Mouse (Mus musculus): Measurements from ENCODE around the gene Hist1h1d. TPM values are rescaled to one million over a fixed set of nuclear protein-coding genes. Genes with fewer than 3 reads are reported as not detected.
"Not testable (repeated sequence)": the region's sequence is repeated elsewhere in the genome, so short reads cannot be mapped to it uniquely, and the experiment has no call there.

The Hist1h1d gene
- polyA plus RNA-seq, 1 experiment from 2014 or later: 0.52 TPM

DNA sequence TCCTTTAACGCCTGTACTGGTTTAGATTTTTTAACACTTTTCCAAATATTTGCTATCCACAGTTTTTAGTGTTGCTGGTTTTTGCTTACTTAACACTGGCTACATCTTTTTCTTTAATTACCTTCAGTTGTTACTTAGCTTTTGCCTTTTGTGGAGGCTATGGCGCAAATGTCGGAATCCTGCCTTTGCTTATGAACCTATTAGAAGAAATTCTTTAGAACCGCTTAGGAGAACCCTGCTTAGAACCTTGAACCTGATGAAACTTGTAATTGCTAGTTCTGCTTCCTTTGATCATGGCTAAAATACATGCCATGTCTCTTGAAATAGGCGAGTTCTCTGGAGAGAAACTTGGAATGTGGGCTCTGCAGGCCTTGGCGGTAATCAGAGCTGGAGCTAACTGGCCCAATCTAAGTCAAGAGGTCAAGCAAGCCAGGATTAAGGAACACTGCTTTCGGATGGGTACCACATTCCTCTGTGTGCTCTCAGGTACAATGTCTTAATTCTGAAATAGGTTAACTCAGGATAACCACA, 23.4 kb downstream of the Hist1h1d start:
- no peaks in the 10 kb centered on the region for H3K9me3 ChIP-seq
- peak overlapping the region; percentile 75 for H3K4me2 ChIP-seq
- H3K4me3 ChIP-seq: peak overlapping the region; percentile 50
- H3K27me3 ChIP-seq: no peaks in the 10 kb centered on the region
- WGBS: 4% methylated on average over 7 of the region's 7 CpGs
- peak overlapping the region; percentile 85 for H3K9ac ChIP-seq
- peak overlapping the region; percentile 92 for H3K27ac ChIP-seq
- ATAC-seq (ENCODE audit: insufficient number of reproducible peaks, insufficient read depth, low FRiP score, low TSS enrichment, low read depth): no peak
- peaks cover 20% of the 10 kb centered on the region for H3K4me1 ChIP-seq
- no peaks in the 10 kb centered on the region for H3K36me3 ChIP-seq

DNA sequence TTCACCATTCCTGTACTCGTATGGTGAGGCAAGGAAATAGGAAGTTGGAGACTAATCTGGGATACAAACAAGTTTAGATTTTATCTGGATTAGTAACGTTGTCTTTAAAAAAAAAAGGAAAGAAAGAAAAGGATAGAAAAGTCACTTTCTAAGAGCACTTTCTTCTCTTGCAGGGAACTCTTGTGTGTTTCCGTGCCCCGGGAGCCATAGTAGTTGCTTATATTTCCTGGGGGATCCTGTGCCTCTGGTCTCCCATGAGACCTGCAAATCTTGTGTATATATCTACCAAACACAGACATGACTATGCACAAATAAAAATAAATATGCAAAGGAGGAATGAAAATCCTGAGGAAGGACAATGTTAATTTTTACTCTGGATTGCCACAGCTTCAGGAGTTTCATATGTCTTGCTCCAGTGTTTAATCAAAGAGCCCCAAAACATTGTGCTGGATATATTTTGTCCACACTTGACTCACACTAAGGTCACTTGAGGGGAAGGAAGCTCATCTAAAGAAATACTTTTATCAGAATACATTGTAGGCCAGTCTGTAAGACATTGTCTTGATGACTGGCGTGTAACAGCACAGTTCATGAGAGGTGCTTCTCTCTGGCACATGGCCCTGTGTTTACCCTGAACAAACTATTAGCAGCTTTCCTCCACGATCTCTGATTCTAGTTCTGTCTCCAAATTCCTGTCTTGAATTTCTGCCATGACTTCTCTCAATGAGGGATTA, 24.0 kb downstream of the Hist1h1d start:
- no peaks in the 10 kb centered on the region for H3K9me3 ChIP-seq
- 33% methylated on average over 6 of the region's 6 CpGs for WGBS
- peak overlapping the region; percentile 85 for H3K9ac ChIP-seq
- H3K27ac ChIP-seq: peak overlapping the region; percentile 92
- no peak for ATAC-seq (ENCODE audit: insufficient number of reproducible peaks, insufficient read depth, low FRiP score, low TSS enrichment, low read depth)
- H3K36me3 ChIP-seq: no peaks in the 10 kb centered on the region
- peak overlapping the region; percentile 75 for H3K4me2 ChIP-seq
- H3K4me3 ChIP-seq: peak overlapping the region; percentile 50
- no peaks in the 10 kb centered on the region for H3K27me3 ChIP-seq
- H3K4me1 ChIP-seq: peaks cover 23% of the 10 kb centered on the region

DNA sequence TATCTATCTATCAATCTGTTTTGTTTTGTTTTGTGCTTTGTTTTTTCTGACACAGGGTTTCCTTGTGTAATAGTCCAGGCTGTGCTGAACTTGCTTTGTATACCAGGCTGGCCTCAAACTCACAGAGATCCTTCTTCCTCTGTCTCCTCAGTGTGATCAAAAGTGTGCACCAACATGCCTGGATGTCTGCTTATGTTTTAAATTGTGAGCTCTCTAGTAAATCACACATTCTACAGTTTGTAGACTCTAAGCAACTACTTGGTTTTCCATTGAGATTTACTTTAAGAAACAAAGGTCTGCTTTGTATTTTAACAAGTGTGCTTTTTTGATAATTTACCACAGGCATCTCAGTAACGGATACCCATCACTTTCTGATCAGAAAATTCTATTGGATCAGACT, 24.8 kb downstream of the Hist1h1d start:
- no peaks in the 10 kb centered on the region for H3K9me3 ChIP-seq
- 83% methylated on average over 1 of the region's 1 CpGs for WGBS
- H3K9ac ChIP-seq: no peak overlapping the region
- ATAC-seq (ENCODE audit: insufficient number of reproducible peaks, insufficient read depth, low FRiP score, low TSS enrichment, low read depth): no peak
- H3K27me3 ChIP-seq: no peaks in the 10 kb centered on the region
- H3K4me2 ChIP-seq: no peak overlapping the region
- H3K27ac ChIP-seq: peak overlapping the region; percentile 64; the same call in 1 of the 2 replicates
- peaks cover 31% of the 10 kb centered on the region for H3K4me1 ChIP-seq
- no peaks in the 10 kb centered on the region for H3K36me3 ChIP-seq
- H3K4me3 ChIP-seq: no peak overlapping the region

DNA sequence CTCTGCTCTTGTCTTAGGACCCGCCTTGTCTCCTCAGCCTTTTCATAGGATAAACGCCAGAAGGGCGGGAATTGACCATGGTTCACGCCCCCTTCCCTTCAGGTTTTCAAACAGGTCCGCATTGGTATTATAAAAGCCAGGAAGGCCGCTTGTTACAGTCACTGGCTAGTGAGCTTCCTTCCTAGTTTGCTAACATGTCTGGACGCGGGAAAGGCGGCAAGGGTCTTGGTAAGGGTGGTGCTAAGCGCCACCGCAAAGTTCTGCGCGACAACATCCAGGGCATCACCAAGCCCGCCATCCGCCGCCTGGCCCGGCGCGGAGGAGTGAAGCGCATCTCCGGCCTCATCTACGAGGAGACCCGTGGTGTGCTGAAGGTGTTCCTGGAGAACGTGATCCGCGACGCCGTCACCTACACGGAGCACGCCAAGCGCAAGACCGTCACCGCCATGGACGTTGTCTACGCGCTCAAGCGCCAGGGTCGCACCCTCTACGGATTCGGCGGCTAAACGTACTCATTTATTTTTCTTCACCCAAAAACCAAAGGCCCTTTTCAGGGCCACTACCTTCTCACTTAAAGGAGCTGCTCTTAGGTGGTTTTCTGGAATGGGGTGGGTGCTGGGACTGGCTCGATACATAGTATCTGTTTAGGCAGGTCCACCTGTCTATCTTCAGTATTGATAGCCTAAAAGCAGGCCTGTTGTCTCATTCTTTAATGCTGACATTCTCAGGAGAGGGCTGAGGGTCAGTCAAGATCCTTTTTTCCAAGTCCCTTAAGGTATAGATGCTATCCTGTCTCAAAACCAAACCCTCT, 28.6 kb downstream of the Hist1h1d start, which contains the start of gene Hist1h4d:
Hist1h4d (plus strand) TSS at position 191 of the 811 bp plus-strand sequence.
- H3K4me3 ChIP-seq: peak within 1 kb of the TSS; percentile 59
- peak; percentile 88 for ATAC-seq (ENCODE audit: insufficient number of reproducible peaks, insufficient read depth, low FRiP score, low TSS enrichment, low read depth)
- H3K4me2 ChIP-seq: peak within 1 kb of the TSS; percentile 84
- H3K27ac ChIP-seq: peak within 1 kb of the TSS; percentile 98
- H3K4me1 ChIP-seq: peaks cover 38% of the 10 kb centered on the region
- H3K9me3 ChIP-seq: no peaks in the 10 kb centered on the region
- peak within 1 kb of the TSS; percentile 80 for H3K9ac ChIP-seq
- H3K27me3 ChIP-seq: no peaks in the 10 kb centered on the region
- WGBS: under 1% methylated on average over 43 of the region's 43 CpGs
- H3K36me3 ChIP-seq: no peaks in the 10 kb centered on the region

DNA sequence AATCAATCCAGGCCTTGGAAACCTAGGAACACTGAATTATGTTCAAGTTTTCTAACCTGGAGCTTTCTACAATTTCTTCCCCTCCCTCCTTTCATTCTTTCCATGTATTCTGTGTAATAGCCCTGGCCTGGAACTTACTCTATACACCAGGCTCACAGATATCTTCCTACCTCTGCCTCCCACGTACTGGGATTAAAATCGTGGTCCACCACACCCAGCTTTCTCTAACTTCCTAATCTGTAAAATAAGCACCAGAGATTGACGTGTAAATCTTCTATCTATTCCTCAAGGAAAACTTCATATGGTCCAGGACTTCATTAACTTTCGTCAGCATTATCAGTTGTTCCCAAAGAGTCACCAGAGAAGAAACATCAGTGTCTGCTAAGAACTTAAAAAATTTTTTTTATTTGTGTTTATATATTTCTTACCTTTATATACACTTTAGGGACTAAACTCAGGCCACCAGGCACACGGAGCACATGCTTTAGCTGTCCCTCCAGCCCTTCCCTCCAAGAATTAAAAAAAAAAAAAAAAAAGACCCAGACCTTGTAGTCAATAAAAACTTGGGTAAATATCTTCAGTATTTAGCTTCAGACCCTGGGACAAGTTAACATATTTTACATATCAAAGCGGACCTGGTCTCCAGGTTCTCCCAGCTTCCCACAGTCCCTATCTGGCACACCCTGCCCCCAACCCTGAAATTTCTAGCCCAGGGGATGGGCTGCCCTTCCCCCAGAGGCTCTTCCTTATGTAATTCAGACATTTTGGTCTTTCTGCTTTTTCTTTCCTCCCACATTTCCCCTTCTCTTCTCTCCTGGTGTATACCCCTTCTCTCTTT, 29.4 kb downstream of the Hist1h1d start:
- peak overlapping the region; percentile 80 for H3K9ac ChIP-seq
- no peaks in the 10 kb centered on the region for H3K27me3 ChIP-seq
- no peaks in the 10 kb centered on the region for H3K9me3 ChIP-seq
- WGBS: 4% methylated on average over 6 of the region's 6 CpGs
- peak overlapping the region; percentile 84 for H3K4me2 ChIP-seq
- peak overlapping the region; percentile 98 for H3K27ac ChIP-seq
- peaks cover 34% of the 10 kb centered on the region for H3K4me1 ChIP-seq
- H3K36me3 ChIP-seq: no peaks in the 10 kb centered on the region
- H3K4me3 ChIP-seq: peak overlapping the region; percentile 59
- no peak for ATAC-seq (ENCODE audit: insufficient number of reproducible peaks, insufficient read depth, low FRiP score, low TSS enrichment, low read depth)

DNA sequence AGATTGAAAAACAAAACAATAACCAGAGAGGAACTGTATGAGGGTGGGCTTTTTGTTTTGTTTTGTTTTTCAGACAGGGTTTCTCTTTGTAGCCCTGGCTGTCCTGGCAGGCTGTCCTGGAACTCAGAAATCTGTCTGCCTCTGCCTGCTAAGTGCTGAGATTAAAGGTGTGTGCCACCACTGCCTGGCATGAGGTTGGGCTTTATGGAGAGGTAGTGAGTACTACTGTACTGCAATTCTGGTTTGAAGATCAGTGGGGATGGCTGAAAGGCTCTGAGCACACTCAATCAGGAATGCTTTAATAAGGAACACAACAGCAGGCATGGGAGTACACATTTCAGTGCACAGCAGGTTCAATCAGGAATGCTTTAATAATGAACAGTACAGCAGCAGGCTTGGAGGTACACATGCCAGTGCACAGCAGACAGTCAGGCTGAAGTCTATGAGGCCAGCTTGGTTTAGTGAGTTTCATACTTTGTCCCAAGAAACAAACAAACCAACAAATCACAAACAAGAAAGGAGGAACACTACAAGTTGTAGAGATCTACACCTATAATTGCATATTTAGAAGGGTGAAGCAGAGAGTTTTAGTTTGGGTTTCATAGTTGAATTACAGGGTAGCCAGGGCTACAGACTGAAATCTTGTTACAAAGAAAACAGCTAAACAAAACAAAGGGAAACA, 30.5 kb downstream of the Hist1h1d start:
- no peaks in the 10 kb centered on the region for H3K9me3 ChIP-seq
- H3K27me3 ChIP-seq: no peaks in the 10 kb centered on the region
- peak overlapping the region; percentile 98 for H3K27ac ChIP-seq
- peaks cover 34% of the 10 kb centered on the region for H3K4me1 ChIP-seq
- H3K4me2 ChIP-seq: peak overlapping the region; percentile 84
- no peaks in the 10 kb centered on the region for H3K36me3 ChIP-seq
- ATAC-seq (ENCODE audit: insufficient number of reproducible peaks, insufficient read depth, low FRiP score, low TSS enrichment, low read depth): no peak
- no peak overlapping the region for H3K4me3 ChIP-seq
- peak overlapping the region; percentile 41; the same call in 1 of the 2 replicates for H3K9ac ChIP-seq

DNA sequence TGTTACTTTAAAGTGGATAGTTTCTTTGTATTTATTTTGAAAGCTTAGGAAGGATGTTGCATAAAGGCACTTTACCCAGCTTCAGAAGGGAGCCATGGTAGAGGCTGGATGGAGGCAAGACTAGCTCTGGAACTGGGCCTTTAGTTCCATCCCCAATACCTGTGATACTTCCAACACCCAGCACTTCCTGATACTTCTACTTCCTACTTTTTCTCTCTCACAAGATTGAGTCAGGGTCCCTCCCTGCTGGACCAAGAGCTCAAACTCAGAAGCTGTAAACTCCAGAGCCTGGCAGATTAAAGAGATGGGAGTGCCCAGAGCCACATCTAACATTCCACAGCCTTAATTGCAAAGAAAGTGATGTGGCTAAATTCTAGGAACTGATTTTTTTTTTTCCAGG, 31.3 kb downstream of the Hist1h1d start:
- Histone ChIP-seq H3K36me3 (no peaks in the 10 kb centered on the region), H3K27ac (peak overlapping the region; percentile 98), H3K4me1 (peaks cover 34% of the 10 kb centered on the region), H3K27me3 (no peaks in the 10 kb centered on the region), H3K4me2 (peak overlapping the region; percentile 84), H3K9ac (peak overlapping the region; percentile 78), H3K4me3 (peak overlapping the region; percentile 50), H3K9me3 (no peaks in the 10 kb centered on the region)
- no peak for ATAC-seq (ENCODE audit: insufficient number of reproducible peaks, insufficient read depth, low FRiP score, low TSS enrichment, low read depth)

DNA sequence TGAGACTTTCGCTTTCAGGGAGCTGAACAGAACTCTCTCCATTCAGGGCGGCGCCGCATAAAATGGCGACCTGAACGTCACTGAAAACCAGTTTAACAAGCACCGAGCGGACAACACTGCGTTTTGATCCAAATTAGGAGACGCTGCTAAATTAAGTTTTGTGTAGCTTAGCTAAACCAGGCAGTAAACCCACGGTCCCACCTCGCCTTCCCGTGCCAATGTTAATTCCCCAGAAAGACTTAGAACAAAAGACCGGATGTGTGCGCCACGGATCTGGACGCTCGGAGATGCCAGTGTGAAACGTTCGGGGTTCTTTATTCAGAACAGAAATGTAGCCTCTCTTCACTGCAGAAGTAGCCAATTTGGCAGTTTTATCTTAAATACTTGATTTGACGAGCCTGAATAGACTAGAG, 32.0 kb downstream of the Hist1h1d start:
- no peaks in the 10 kb centered on the region for H3K9me3 ChIP-seq
- H3K4me1 ChIP-seq: peaks cover 34% of the 10 kb centered on the region
- WGBS: under 1% methylated on average over 21 of the region's 21 CpGs
- H3K27me3 ChIP-seq: no peaks in the 10 kb centered on the region
- peak overlapping the region; percentile 98 for H3K27ac ChIP-seq
- peak overlapping the region; percentile 50 for H3K4me3 ChIP-seq
- H3K4me2 ChIP-seq: peak overlapping the region; percentile 84
- no peak for ATAC-seq (ENCODE audit: insufficient number of reproducible peaks, insufficient read depth, low FRiP score, low TSS enrichment, low read depth)
- H3K9ac ChIP-seq: peak overlapping the region; percentile 78
- H3K36me3 ChIP-seq: no peaks in the 10 kb centered on the region

DNA sequence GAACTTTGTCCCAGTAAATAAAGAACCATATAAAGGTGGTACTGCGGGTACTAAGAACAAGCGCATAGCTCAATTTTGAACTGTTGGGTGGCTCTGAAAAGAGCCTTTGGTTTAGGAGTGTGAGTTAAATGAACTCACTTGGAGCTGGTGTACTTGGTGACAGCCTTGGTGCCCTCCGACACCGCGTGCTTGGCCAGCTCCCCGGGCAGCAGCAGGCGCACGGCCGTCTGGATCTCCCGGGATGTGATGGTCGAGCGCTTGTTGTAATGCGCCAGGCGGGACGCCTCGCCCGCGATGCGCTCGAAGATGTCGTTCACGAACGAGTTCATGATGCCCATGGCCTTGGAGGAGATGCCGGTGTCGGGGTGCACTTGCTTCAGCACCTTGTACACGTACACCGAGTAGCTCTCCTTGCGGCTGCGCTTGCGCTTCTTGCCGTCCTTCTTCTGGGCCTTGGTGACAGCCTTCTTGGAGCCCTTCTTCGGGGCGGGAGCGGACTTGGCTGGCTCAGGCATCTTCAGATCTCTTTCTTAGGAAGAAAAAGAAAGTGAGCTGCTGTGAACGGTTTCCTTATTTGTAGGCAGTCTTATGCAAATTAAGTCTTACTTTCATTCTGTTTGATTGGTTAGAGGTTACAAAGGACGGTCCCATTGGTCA, 32.5 kb downstream of the Hist1h1d start:
- not testable (repeated sequence) for H3K36me3 ChIP-seq, H3K9me3 ChIP-seq, H3K27me3 ChIP-seq
- H3K4me2 ChIP-seq: peak overlapping the region; percentile 84
- peak overlapping the region; percentile 98 for H3K27ac ChIP-seq
- peak overlapping the region; percentile 78 for H3K9ac ChIP-seq
- ATAC-seq (ENCODE audit: insufficient number of reproducible peaks, insufficient read depth, low FRiP score, low TSS enrichment, low read depth): peak; percentile 85
- H3K4me3 ChIP-seq: peak overlapping the region; percentile 50
- under 1% methylated on average over 34 of the region's 36 CpGs for WGBS
- peaks cover 34% of the 10 kb centered on the region for H3K4me1 ChIP-seq

DNA sequence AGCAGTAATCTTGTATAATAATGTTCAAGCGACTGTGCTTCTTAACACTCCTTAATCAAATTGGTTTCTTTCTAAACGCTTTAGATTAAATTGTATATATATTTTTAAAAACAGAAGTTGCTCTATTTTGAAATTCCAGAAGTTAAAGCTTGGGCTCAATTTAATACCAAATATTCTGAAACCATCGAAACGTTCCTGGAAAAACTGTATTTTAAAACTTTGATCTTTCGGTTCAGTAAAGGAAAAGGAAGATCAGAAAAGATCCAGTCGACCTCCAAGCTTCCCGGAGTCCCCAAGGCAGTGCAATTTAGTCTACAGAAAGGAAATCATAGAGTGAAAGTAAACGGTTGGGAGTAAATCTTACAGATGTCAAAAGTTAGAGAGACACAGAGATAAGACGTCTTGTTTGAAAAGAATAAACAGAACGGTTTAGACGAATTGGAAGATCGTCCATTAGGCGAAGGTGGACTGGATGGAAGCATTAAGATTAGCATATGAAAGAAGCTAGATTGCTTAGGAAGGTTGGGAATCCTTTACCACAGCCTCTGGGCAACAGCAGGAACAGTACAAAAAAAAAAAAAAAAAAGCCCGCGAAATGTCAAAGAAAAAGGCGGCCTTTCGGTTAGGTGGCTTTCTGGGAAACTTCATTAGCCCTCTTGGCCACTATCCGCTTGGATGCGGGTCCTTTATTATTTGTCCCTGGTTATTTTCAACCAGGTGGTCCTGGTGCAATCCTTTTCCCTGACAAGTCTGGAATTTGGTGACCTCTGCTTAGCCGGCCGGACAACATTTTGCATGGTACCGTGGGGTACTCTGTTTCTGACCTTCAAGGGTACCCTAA, 33.3 kb downstream of the Hist1h1d start:
- no peak for ATAC-seq (ENCODE audit: insufficient number of reproducible peaks, insufficient read depth, low FRiP score, low TSS enrichment, low read depth)
- Histone ChIP-seq H3K9ac (peak overlapping the region; percentile 72), H3K27me3 (no peaks in the 10 kb centered on the region), H3K9me3 (no peaks in the 10 kb centered on the region), H3K4me3 (peak overlapping the region; percentile 50), H3K36me3 (no peaks in the 10 kb centered on the region), H3K4me1 (peaks cover 29% of the 10 kb centered on the region), H3K4me2 (peak overlapping the region; percentile 84), H3K27ac (peak overlapping the region; percentile 95)
- WGBS: 2% methylated on average over 22 of the region's 22 CpGs
